Mouse (Mus musculus) hindbrain, embryonic 11.5 days (tissue): ENCODE data around the gene Slc25a29. TPM values are rescaled to one million over a fixed set of nuclear protein-coding genes. Genes with fewer than 3 reads are reported as not detected.

Experiments used
- ATAC-seq: fragments of 200-750 bp; cut with Nextera tagmentation; 2 replicates; pipeline ENCODE4 v1.8.0; 2017; ENCODE audit warnings: mild to moderate bottlenecking, moderate TSS enrichment, moderate library complexity; ENCODE audit not compliant: low FRiP score
- DNase-seq: peaks from one replicate; pipeline ENCODE4 v3.0.0-alpha.2; 2015; ENCODE audit warnings: low spot score
- H3K27ac ChIP-seq: fragments of 300-500 bp; sonication (generic); 2 replicates; pipeline ENCODE4 v1.5.1; 2014; ENCODE audit warnings: mild to moderate bottlenecking, low read depth, low read length
- H3K27me3 ChIP-seq: fragments of 300-500 bp; sonication (generic); 2 replicates; pipeline ENCODE4 v1.6.1; 2014; ENCODE audit warnings: mild to moderate bottlenecking, low read length, moderate library complexity, mixed read lengths; ENCODE audit not compliant: control insufficient read depth, insufficient read depth
- H3K36me3 ChIP-seq: fragments of 300-500 bp; sonication (generic); 2 replicates; pipeline ENCODE4 v1.6.1; 2014; ENCODE audit warnings: mild to moderate bottlenecking, low read length, moderate library complexity, mixed read lengths; ENCODE audit not compliant: control insufficient read depth, insufficient read depth
- H3K4me1 ChIP-seq: fragments of 300-500 bp; sonication (generic); replicated peaks from 2 replicates; pipeline ENCODE4 v1.6.1; 2014; ENCODE audit warnings: low read length, mixed read lengths; ENCODE audit not compliant: control insufficient read depth, insufficient read depth
- H3K4me2 ChIP-seq: fragments of 300-500 bp; sonication (generic); replicated peaks from 2 replicates; pipeline ENCODE4 v1.6.1; 2014; ENCODE audit warnings: mild to moderate bottlenecking, low read depth, low read length
- H3K4me3 ChIP-seq: fragments of 300-500 bp; sonication (generic); 2 replicates; pipeline ENCODE4 v1.5.1; 2014; ENCODE audit warnings: low read depth, low read length
- H3K9ac ChIP-seq: fragments of 300-500 bp; sonication (generic); 2 replicates; pipeline ENCODE4 v1.6.1; 2014; ENCODE audit warnings: low read depth, low read length
- H3K9me3 ChIP-seq: fragments of 300-500 bp; sonication (generic); 2 replicates; pipeline ENCODE4 v1.6.1; 2016; ENCODE audit warnings: low read length; ENCODE audit not compliant: control insufficient read depth
- WGBS: fragments of 180-500 bp; shearing (Covaris S2); extraction: QIAGEN DNeasy Blood & Tissue Kit; methylation state at CpG from one replicate; pipeline ENCODE4 v1.1.7; 2014; 5-methylcytosine and 5-hydroxymethylcytosine counted together
- polyA plus RNA-seq: library from polyadenylated mRNA; unstranded; fragments of >200 nt; fragmentation: Nextera tagmentation; extraction: Ambion mirVana; gene quantifications from 2 replicates; pipeline ENCODE4 v1.2.1, GENCODE M21; 2014

The Slc25a29 gene
- polyA plus RNA-seq, 1 experiment from 2014 or later = 12.0 TPM

DNA sequence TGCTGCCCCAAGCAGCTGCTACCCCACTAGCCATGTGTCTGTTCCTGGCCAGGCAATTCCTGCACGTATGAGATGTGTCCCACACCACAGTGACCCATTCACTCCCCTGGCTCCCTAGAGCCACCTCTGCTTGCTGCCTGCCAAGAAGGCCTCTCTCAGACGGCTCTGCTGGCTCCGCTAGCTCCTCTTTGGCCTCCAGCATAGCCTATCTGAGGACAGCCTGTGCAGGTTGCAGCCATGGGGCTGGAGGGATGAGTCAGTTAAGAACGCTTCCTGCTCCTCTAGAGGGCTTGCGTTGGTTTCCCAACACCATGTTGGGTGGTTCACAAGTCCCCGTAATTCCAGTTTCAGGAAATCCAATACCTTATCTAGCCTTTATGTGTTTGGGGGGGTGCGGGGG is 7.0 kb upstream of the Slc25a29 start:
- Histone ChIP-seq H3K4me3 (no peak overlapping the region), H3K4me2 (no peak overlapping the region), H3K9me3 (no peaks in the 10 kb centered on the region), H3K4me1 (peaks cover under 1% of the 10 kb centered on the region; the same call in 1 of the 2 replicates), H3K36me3 (0 out of 2 replicates have a peak, but pooled peaks cover 5% of the 10 kb centered on the region), H3K27ac (no peak overlapping the region), H3K27me3 (no peaks in the 10 kb centered on the region), H3K9ac (no peak overlapping the region)
- no peak for DNase-seq
- no peak for ATAC-seq
- WGBS = 92% methylated on average over 7 of the region's 7 CpGs

DNA sequence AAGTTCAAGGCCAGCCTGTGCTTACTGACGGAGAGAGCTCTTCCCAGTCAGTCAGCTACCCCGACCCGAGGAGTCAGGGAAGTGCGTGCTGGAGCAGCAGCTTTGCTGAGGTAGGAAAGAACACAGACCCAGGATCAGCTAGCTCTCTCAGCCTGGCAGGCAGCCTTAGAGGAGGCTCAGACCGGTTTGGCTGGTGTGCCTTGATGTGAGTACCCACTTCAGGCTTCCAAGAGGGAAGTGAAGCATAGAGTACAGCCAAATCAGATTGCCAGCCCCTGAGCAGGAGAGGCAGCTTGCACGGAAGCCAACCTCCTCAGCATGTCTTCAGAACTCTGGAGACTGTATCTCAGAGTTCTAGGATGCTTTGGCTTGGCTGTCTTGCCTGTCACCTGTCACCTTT is 5.5 kb upstream of the Slc25a29 start:
- no peak overlapping the region for H3K4me2 ChIP-seq
- ATAC-seq (no peak), DNase-seq (no peak)
- 94% methylated on average over 6 of the region's 6 CpGs for WGBS
- H3K27me3 ChIP-seq = no peaks in the 10 kb centered on the region
- peaks cover 8% of the 10 kb centered on the region for H3K4me1 ChIP-seq
- H3K9me3 ChIP-seq = no peaks in the 10 kb centered on the region
- H3K36me3 ChIP-seq = 0 out of 2 replicates have a peak, but pooled peaks cover 5% of the 10 kb centered on the region
- H3K4me3 ChIP-seq = no peak overlapping the region
- no peak overlapping the region for H3K9ac ChIP-seq
- no peak overlapping the region for H3K27ac ChIP-seq

DNA sequence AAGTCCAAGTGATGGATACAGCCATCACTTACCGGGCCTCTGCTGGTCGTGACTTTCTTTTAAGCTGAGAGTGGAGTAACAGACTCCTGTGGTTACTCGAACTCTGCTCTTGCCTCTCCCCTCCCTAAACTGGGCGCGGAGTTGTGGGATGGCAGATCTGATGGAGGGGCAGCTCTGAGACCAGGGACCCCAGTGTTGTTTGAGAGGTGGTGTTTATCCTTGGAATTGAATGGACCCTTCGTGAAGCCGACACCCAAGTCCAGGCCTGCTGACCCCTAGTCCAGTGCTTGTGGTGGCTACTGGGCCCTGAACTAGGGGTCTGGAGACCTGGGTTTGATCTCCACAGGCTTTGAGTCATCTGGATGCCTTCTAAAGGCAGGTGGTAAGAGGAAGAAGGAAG is 1.0 kb upstream of the Slc25a29 start:
- Histone ChIP-seq H3K4me3 (peak overlapping the region; percentile 66), H3K9ac (peak overlapping the region; percentile 81), H3K27ac (no peak overlapping the region), H3K36me3 (no peaks in the 10 kb centered on the region), H3K27me3 (no peaks in the 10 kb centered on the region), H3K4me1 (peaks cover 8% of the 10 kb centered on the region), H3K9me3 (no peaks in the 10 kb centered on the region), H3K4me2 (peak overlapping the region; percentile 97)
- ATAC-seq = no peak
- WGBS = 56% methylated on average over 7 of the region's 7 CpGs
- DNase-seq = peak; percentile 21

DNA sequence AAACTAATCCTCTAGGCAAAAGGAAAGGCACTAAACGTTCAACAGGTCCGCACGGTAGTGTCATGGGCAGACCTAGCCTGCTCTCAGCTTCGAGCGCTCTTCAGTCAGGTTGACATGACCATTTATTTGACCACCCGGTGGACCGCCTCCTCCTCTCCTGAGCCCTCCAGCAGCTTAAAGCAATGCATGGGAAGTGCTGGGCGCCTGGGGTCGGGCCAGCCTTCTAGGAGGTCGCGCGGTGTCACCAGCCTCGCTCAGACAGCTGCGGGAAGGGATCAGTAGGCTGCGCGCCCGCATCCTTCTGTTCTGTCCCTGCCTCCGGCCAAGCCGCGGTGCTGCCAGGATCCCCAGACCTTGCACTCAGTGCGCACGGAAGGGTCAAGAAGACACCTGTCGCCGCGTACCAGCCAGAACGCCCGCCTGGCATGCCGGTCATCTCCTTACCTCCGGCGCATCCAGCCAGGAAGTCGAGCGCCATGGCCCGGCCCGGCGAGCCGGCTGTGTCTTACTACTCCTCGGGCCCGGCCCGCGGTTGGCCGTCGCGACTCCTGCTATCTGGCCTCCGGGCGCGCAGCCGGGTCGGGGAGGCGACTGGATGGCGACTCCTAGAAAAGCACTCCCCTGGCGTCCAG is 359 bp downstream of the Slc25a29 start:
- H3K27ac ChIP-seq = no peak overlapping the region; the same call in 1 of the 2 replicates
- ATAC-seq (peak; percentile 48), DNase-seq (no peak)
- peak overlapping the region; percentile 66 for H3K4me3 ChIP-seq
- 3% methylated on average over 47 of the region's 51 CpGs for WGBS
- H3K4me1 ChIP-seq = peaks cover 8% of the 10 kb centered on the region
- H3K27me3 ChIP-seq = no peaks in the 10 kb centered on the region
- H3K36me3 ChIP-seq = no peaks in the 10 kb centered on the region
- peak overlapping the region; percentile 97 for H3K4me2 ChIP-seq
- peak overlapping the region; percentile 81 for H3K9ac ChIP-seq
- no peaks in the 10 kb centered on the region for H3K9me3 ChIP-seq

DNA sequence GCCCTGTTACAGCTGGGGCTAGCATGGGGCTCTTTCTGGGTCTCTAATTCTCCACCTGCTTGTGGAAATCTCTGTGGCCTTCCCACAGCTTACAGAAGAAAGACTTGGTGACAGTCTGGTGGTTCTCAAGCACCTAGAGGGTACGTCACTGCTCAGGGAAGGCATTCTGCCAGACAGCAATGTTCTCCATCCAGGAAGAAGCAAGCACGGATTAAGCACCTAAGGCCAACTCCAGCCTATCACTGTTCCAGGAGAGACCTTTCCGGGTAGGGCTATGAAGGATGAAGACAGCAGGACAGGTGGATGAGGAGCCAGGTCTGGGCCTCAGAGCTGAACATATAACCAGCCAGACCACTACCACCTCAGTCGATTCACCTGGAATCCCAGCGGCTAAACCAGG is 897 bp downstream of the Slc25a29 start:
- H3K4me1 ChIP-seq = peaks cover 8% of the 10 kb centered on the region
- no peak overlapping the region for H3K9ac ChIP-seq
- ATAC-seq (no peak), DNase-seq (no peak)
- H3K27ac ChIP-seq = no peak overlapping the region
- no peaks in the 10 kb centered on the region for H3K9me3 ChIP-seq
- WGBS = 50% methylated on average over 5 of the region's 5 CpGs
- H3K4me2 ChIP-seq = peak overlapping the region; percentile 97
- H3K36me3 ChIP-seq = no peaks in the 10 kb centered on the region
- peak overlapping the region; percentile 66 for H3K4me3 ChIP-seq
- no peaks in the 10 kb centered on the region for H3K27me3 ChIP-seq

DNA sequence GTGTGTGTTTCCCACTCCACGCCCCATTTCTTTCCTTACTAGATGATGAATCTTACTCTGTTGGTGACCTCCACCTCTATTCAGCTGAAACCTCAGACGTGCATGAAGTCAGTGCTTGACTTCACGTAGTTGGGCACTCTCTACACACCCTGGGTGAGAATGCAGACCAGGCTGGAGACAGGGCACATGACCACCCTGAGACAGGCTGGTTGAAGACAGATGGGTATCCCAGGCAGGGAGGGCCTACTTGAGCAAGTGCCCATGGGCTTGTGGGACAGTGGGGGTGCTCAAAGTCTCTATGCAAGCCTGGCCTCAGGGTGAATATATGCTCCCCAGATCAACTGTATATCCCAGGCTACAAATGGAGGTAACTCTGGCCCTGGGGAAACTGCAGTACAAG is 1.3 kb downstream of the Slc25a29 start:
- no peak overlapping the region for H3K27ac ChIP-seq
- H3K36me3 ChIP-seq = no peaks in the 10 kb centered on the region
- WGBS = 80% methylated on average over 3 of the region's 3 CpGs
- no peaks in the 10 kb centered on the region for H3K27me3 ChIP-seq
- H3K9ac ChIP-seq = no peak overlapping the region
- H3K9me3 ChIP-seq = no peaks in the 10 kb centered on the region
- ATAC-seq = no peak
- H3K4me1 ChIP-seq = peaks cover 8% of the 10 kb centered on the region
- H3K4me2 ChIP-seq = no peak overlapping the region
- DNase-seq = no peak
- H3K4me3 ChIP-seq = no peak overlapping the region

DNA sequence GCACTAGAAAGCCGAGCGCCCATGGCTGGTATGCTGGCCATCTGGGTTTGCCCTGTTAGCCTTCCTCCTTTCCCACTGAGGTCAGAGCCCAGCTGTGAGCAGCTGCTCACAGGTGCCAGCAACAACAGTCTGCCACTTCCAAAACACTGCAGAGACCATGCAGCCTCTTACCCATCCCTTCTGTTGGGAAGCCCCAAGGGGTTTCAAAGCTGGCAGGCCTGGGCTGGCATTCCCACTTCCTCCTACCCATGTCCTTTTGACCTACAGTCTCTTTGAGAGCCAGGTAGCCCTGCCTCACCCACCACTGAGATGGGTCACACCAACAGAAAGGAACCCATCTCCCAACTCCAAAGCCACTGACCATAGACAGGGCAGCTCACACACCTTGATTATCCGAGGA is 2.3 kb downstream of the Slc25a29 start:
- Histone ChIP-seq H3K4me2 (no peak overlapping the region), H3K36me3 (no peaks in the 10 kb centered on the region), H3K4me1 (peaks cover 8% of the 10 kb centered on the region), H3K9me3 (no peaks in the 10 kb centered on the region), H3K9ac (no peak overlapping the region), H3K27ac (no peak overlapping the region), H3K27me3 (no peaks in the 10 kb centered on the region), H3K4me3 (no peak overlapping the region)
- DNase-seq (no peak), ATAC-seq (no peak)
- 88% methylated on average over 3 of the region's 3 CpGs for WGBS

DNA sequence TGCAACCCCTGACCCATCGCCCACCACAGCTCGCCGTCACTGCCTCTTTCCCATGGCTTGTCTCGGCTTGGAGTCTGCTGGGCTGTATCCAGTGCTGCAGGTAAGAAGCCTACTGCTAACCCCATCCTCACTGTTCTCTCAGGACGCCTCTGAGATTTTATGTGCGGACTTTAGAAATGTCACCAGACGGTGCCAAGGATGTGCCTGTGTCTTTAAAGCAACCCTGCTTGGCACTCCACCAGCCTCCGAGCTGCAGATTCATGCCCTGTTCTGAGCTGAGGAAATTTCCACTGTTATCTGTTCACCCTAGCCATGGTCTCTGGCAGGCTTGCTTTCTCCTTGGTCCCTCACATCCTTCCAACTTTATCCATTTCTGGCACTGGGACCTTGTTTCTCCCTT is 2.8 kb downstream of the Slc25a29 start:
- Histone ChIP-seq H3K4me2 (no peak overlapping the region), H3K4me3 (no peak overlapping the region), H3K27ac (no peak overlapping the region), H3K4me1 (peaks cover 8% of the 10 kb centered on the region), H3K36me3 (no peaks in the 10 kb centered on the region), H3K9me3 (no peaks in the 10 kb centered on the region), H3K27me3 (no peaks in the 10 kb centered on the region), H3K9ac (no peak overlapping the region)
- ATAC-seq (no peak), DNase-seq (no peak)
- 90% methylated on average over 8 of the region's 8 CpGs for WGBS

DNA sequence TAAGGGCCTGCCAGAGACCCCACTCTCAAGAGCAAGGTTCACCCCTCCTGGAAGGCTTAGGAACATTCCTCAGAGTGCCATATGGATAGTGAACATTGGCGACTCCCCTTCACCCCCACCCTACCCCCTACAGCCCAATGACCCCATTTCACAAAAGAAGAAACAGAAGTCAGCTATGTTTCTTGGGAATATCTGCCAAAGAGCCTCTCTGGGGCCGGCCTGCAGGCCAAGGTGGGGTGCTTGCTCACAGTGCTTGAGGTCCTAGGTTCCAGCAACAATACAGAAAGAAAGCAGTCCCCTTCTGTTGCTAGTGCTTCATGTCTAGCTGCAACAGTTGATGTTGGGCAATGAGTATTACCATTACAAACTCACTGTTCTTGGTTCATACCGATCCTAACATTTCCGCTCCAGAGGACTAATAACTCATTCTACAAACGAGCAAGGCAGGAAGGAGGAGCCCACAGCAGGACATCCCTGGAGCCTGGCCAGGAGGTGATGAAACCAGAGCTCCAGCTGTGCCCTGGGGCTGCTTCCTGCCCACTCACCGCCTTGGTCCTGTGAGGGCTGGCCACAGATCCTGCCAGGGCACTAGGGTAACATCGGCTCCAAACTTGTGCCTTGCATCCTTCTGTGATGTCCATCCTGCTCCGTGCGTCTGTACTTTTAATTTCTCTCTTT is 3.6 kb downstream of the Slc25a29 start:
- H3K27me3 ChIP-seq = no peaks in the 10 kb centered on the region
- H3K9ac ChIP-seq = no peak overlapping the region
- H3K36me3 ChIP-seq = no peaks in the 10 kb centered on the region
- H3K9me3 ChIP-seq = no peaks in the 10 kb centered on the region
- H3K4me1 ChIP-seq = peaks cover 3% of the 10 kb centered on the region
- no peak overlapping the region for H3K27ac ChIP-seq
- WGBS = 77% methylated on average over 9 of the region's 9 CpGs
- DNase-seq (no peak), ATAC-seq (no peak)
- H3K4me2 ChIP-seq = no peak overlapping the region
- no peak overlapping the region for H3K4me3 ChIP-seq
